Mouse (Mus musculus) cerebral cortex, adult 2 months (tissue): ENCODE results near the gene Jak3.

Experiments
- WGBS: fragments of 180-500 bp; shearing (Covaris S2); methylation state at CpG from one replicate; pipeline ENCODE4 v1.1.7; 2018; 5-methylcytosine and 5-hydroxymethylcytosine counted together

Jak3 gene

DNA sequence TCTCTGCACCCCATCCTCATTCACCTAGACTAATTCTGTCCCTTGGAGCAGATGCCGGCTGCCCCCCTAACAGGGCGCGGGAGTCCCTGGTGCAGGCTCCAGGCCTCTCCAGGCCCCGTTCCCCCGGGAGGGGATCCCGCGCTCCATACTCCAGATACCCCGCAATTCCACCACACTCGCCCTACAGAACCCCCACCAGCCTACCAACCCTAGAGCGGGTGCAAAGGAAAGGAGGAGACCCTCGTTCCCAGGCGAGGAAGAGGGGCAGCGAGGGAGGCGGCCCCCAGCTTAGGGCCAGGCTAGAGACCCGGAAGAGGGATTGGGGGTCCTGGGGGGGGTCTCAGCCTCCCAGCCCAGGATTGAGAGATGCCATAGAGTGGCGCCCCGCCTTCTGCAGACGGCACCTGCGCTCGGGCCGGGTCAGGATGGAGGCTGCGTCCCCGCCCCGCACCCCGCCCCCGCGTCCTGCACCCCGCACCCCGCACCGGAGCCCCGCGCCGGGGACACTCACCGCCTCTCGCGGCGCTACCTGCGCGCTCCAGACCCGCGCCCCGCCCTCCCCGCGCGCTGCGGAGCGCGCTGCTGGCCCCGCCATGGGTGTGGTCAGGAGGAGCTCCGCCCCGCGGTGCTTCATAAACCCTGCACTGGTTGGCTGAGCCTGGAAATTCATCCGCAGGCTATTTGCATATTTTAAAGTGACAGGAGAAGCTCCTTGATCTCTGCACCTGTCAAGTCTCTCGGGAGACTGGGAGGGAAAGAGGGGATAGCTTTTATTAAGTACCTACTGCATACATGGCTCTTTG, 49.2 kb downstream of the Jak3 start, which contains the start of gene Fcho1:
Gene Fcho1, minus strand, starts transcription at position 595 of the 803 bp plus-strand sequence.
- WGBS = 1% methylated on average over 54 of the region's 54 CpGs

DNA sequence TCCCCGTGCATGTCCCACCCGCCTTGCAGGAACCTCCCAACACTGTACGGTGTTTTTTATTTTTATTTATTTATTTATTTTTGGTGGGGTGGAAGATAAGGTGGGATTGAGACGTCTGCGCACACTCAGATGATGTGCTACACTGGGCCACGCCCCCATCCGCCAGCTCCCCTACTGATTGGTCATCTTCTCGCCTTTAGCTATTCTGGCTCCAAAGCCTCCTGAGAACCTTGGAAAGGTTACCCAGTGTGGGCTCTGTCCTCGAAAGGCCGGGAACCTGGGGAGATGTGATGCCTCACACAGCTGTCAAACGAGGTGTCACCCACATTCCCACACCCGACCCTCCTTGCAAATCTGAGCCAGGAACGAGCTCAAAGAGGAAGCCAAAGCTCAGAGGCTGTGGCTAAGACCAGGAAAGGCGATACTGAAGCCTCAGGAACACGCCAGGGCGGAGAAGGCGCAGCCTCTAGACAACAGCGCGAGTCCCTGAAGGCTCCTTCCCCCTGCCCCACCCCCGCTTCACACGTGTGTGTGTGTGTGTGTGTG, 52.2 kb downstream of the Jak3 start:
- 5% methylated on average over 21 of the region's 21 CpGs for WGBS

DNA sequence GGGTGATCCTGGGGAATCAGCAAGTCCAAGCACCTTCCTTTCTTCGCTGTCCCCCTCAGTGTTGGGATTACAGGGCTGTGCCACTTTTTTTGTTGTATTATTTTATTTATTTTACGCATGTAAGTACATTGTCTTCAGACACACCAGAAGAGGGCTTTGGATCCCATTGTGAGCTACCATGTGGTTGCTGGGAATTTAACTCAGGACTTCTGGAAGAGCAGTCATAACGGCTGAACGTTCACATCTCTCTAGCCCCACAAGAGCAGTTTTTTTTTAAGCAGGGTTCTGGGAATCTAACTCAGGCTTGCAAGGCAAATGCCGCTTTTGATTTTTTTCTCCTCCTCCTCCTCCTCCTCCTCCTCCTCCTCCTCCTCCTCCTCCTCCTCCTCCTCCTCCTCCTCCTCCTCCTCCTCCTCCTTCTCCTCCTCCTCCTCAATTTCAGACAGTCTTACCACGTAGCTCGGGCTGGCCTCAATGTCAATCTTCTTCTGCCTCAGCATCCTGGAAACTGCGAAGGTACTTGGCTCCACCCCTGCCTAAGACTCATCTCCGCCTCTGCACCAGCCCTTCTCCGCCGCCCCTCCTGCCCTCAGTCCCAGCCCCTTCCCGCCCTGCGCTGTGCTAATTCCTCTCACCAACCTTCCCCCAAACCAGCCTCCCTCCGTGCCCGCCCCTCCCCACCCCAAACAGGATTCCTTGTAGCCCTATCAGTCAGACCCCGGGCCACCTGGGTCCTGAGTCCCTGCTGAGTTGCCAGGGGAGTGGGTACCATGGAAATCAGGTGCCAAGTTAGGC, 52.9 kb downstream of the Jak3 start:
- 3% methylated on average over 14 of the region's 16 CpGs for WGBS

DNA sequence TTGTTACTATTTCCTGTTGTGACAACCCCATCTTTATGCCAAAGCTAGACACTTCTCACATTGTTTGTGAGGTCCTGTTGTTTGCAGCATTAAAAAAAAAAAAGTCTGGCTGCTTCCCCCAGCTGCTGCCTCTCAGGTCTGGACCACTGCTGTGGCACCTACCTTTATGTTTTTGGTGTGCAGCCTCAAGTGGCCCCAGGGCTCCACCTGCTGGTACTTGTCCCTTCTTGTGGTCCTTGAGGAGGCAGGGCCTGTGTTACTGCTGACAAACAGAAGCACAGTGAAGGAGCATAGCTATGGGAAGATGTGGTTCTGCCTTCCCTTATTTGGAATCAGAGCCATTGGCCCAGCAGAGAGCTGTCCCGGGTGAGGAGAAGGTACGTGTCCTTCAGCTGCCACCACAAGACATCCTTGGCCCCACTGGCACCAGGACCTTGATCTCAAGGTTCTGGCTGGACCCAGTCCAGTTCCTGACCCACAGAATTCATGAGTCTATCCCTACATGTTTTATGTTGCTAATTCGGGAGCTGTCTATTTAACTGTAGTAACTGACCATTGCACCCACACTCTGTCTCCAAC, 55.6 kb downstream of the Jak3 start:
- 59% methylated on average over 3 of the region's 3 CpGs for WGBS
